Mouse (Mus musculus): ENCODE measurements around the gene Tex14. TPM values are rescaled to one million over a fixed set of nuclear protein-coding genes. Genes with fewer than 3 reads are reported as not detected.

Tex14 gene
- 1.1 TPM for total RNA-seq (2023)

GRCm38 (mm10) chr11:87404876-87405275, at the start of gene Tex14, which contains the start of gene Rad51c:
TSS of gene Tex14 (plus strand) at chr11:87405065.
TSS of gene Rad51c (minus strand) at chr11:87404954.

GRCm38 (mm10) chr11:87358331-87359261, 46.3 kb upstream of the Tex14 start, which contains the start of gene Ppm1e:
TSS of gene Ppm1e (minus strand) at chr11:87359023.

DNA sequence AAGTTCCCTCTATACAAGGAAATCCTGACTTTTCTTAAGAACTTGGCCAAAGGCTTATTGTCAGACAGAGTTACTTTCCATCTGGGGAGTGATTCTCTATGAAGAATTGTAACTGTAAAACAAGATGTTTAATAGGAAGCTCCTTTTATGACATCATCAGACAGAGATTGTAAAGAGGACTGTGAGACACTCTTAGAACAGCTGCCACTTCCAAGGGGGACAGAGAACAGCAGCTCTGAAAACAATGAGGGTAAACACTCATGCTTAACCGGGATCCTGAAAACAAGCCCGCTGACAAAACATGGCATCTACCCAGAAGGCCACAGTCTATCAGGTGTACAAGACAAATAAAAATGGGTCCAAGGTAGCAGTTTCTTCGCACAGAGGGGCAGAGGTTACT, 161.6 kb downstream of the Tex14 start, which contains the start of gene Gm11492:
Gene Gm11492, plus strand, starts transcription at position 153 of the 400 bp plus-strand sequence.

GRCm38 (mm10) chr11:87568255-87568953, 163.5 kb downstream of the Tex14 start, which contains the start of gene Sept4:
TSS of gene Sept4 (plus strand) at chr11:87568903.

DNA sequence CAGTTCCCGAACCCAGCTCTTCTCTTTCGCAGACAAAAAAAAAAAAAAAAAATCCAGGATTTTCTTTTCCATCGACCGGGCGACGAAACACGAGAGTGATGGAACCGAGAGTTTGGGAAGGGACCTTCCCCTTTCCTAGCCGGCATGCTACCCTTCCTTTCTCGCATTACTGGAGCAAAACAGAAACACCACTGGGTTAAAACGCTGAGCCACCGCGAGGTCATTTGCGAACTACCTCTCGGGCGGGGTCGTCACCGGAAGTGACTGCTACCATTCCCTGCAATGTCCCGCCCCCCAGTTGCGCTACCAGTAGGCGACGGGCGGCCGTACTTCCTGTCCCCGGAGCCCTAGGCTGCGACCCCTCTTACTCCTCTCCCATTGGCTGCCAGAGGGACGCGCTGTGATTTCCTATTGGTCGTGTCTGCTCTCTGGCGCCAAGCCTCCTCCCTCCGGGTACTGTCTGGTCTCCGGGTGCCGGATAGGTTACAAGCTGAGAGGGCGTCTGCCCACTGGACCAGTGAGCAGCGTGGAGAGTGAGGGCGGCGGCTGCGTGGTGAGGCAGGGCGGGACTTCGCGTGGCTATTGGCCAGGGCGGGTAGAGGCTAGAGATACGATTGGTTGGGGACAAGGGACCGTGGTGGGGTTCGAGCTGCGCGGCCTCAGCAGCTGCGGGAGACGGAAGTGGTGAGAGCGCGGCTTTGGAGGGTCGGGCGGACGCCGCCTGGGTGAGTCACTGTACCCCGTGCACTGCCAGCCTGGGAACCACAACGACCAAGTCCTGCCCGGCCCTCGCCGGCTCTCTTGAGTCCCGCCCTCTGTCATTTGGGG, 186.9 kb downstream of the Tex14 start, which contains the start of gene Mtmr4:
Gene Mtmr4, plus strand, starts transcription at position 637 of the 828 bp plus-strand sequence.

Other genes starting within 250 kb of the Tex14 start
- gene Ppm1e, start 46.0 kb upstream of the Tex14 start, total RNA-seq (2023): 1.4 TPM
- gene Rad51c, start 111 bp upstream of the Tex14 start, total RNA-seq (2023): 2.0 TPM
- gene Gm11492, start 161.6 kb downstream of the Tex14 start, total RNA-seq (2023): not detected
- gene Sept4, start 163.8 kb downstream of the Tex14 start, total RNA-seq (2023): 2.9 TPM
- 21.9 TPM for gene Mtmr4, start 187.1 kb downstream of the Tex14 start, total RNA-seq (2023)
- gene Hsf5, start 212.1 kb downstream of the Tex14 start, total RNA-seq (2023): 0.15 TPM

Data from CD8-positive naive resting alpha-beta T cell, adult 57 days (primary cell).